Mouse (Mus musculus) erythroid progenitor cell, adult 5-6 weeks (primary cell): ENCODE measurements around the gene Socs3. TPM values are rescaled to one million over a fixed set of nuclear protein-coding genes. Genes with fewer than 3 reads are reported as not detected.

ENCODE experiments used
- ATAC-seq: replicated peaks from 2 replicates; pipeline ENCODE4 v1.8.0; 2016; ENCODE audit warnings: moderate number of reproducible peaks, mild to moderate bottlenecking, moderate TSS enrichment, inconsistent platforms; ENCODE audit not compliant: poor library complexity, low FRiP score, severe bottlenecking
- total RNA-seq, 2 experiments: library from RNA; stranded (forward) in 1 of 2; stranded (reverse) in 1 of 2; fragments of 150-400 nt in 1 of 2; fragments of 186-747, 209-891 nt in 1 of 2; gene quantifications; 2 replicates each; pipeline versions ENCODE4 v1.2.3 to v1.2.4; 2015 to 2017; ENCODE audit warnings: low replicate concordance in 2 of 2

Socs3 gene
- total RNA-seq, 2 experiments from 2014 or later, result 1.3 TPM; not detected in 1

- ATAC-seq, result no peak
These were observed 35.1 kb downstream of the Socs3 start for GRCm38 (mm10) chr11:117934576-117935368.

GRCm38 (mm10) chr11:117934168-117934567, 35.7 kb downstream of the Socs3 start:
- ATAC-seq, result no peak

- ATAC-seq, result no peak
These were observed 37.7 kb downstream of the Socs3 start for GRCm38 (mm10) chr11:117932195-117932594.

- ATAC-seq, result no peak
These were observed 38.3 kb downstream of the Socs3 start for GRCm38 (mm10) chr11:117931576-117931975.

- no peak for ATAC-seq
These were observed 39.0 kb downstream of the Socs3 start for GRCm38 (mm10) chr11:117930781-117931338.

GRCm38 (mm10) chr11:117925541-117925940, 44.3 kb downstream of the Socs3 start:
- ATAC-seq, result no peak

- ATAC-seq, result no peak
These were observed 45.4 kb downstream of the Socs3 start for GRCm38 (mm10) chr11:117924466-117924865.

- ATAC-seq, result no peak
These were observed 46.6 kb downstream of the Socs3 start for GRCm38 (mm10) chr11:117923279-117923678.

- ATAC-seq, result no peak
These were observed 50.6 kb downstream of the Socs3 start for GRCm38 (mm10) chr11:117919211-117919610.

- ATAC-seq, result no peak
These were observed 51.3 kb downstream of the Socs3 start for GRCm38 (mm10) chr11:117918541-117918940.

Other genes with a start within 250 kb of the Socs3 start
- 107 and 113 TPM in 2 replicates for gene Tmc8, start 188.0 kb downstream of the Socs3 start, total RNA-seq (2015; ENCODE audit: low replicate concordance)
- 60.6 and 72.4 TPM in 2 replicates for gene Tmc8, start 188.0 kb downstream of the Socs3 start, total RNA-seq (2017; ENCODE audit: low replicate concordance)
- gene Tmc6, start 187.8 kb downstream of the Socs3 start, total RNA-seq (2015; ENCODE audit: low replicate concordance), result 478 and 628 TPM in 2 replicates
- 151 and 353 TPM in 2 replicates for gene Tmc6, start 187.8 kb downstream of the Socs3 start, total RNA-seq (2017; ENCODE audit: low replicate concordance)
- gene 6030468B19Rik, start 172.4 kb downstream of the Socs3 start, total RNA-seq (2015; ENCODE audit: low replicate concordance), result 82.6 and 84.3 TPM in 2 replicates
- gene 6030468B19Rik, start 172.4 kb downstream of the Socs3 start, total RNA-seq (2017; ENCODE audit: low replicate concordance), result 23.8 and 25.8 TPM in 2 replicates
- gene Gm20708, start 160.4 kb downstream of the Socs3 start, total RNA-seq (2015; ENCODE audit: low replicate concordance), result 72.1 and 80.7 TPM in 2 replicates
- 3.4 and 18.5 TPM in 2 replicates for gene Gm20708, start 160.4 kb downstream of the Socs3 start, total RNA-seq (2017; ENCODE audit: low replicate concordance)
- 65.4 and 86.5 TPM in 2 replicates for gene Syngr2, start 160.4 kb downstream of the Socs3 start, total RNA-seq (2015; ENCODE audit: low replicate concordance)
- gene Syngr2, start 160.4 kb downstream of the Socs3 start, total RNA-seq (2017; ENCODE audit: low replicate concordance), result 35.0 and 41.8 TPM in 2 replicates
- gene Afmid, start 144.1 kb downstream of the Socs3 start, total RNA-seq (2015; ENCODE audit: low replicate concordance), result 38.6 and 38.9 TPM in 2 replicates
- 70.3 and 75.6 TPM in 2 replicates for gene Afmid, start 144.1 kb downstream of the Socs3 start, total RNA-seq (2017; ENCODE audit: low replicate concordance)
- gene Tk1, start 144.0 kb downstream of the Socs3 start, total RNA-seq (2015; ENCODE audit: low replicate concordance), result 462 and 532 TPM in 2 replicates
- gene Tk1, start 144.0 kb downstream of the Socs3 start, total RNA-seq (2017; ENCODE audit: low replicate concordance), result 549 and 716 TPM in 2 replicates
- gene Birc5, start 120.8 kb downstream of the Socs3 start, total RNA-seq (2015; ENCODE audit: low replicate concordance), result 782 and 936 TPM in 2 replicates
- 871 and 1,077 TPM in 2 replicates for gene Birc5, start 120.8 kb downstream of the Socs3 start, total RNA-seq (2017; ENCODE audit: low replicate concordance)
- gene Tmem235, start 109.3 kb downstream of the Socs3 start, total RNA-seq (2015; ENCODE audit: low replicate concordance), result not detected in 2 replicates
- gene Tmem235, start 109.3 kb downstream of the Socs3 start, total RNA-seq (2017; ENCODE audit: low replicate concordance), result 1.1 TPM in 1 of 2 replicates, not detected in the other
- gene Tha1, start 96.6 kb downstream of the Socs3 start, total RNA-seq (2015; ENCODE audit: low replicate concordance), result 0.42 TPM in 1 of 2 replicates, not detected in the other
- 1.8 and 3.3 TPM in 2 replicates for gene Tha1, start 96.6 kb downstream of the Socs3 start, total RNA-seq (2017; ENCODE audit: low replicate concordance)
- gene Pgs1, start 16.2 kb upstream of the Socs3 start, total RNA-seq (2015; ENCODE audit: low replicate concordance), result 10.1 and 13.3 TPM in 2 replicates
- 5.1 and 22.5 TPM in 2 replicates for gene Pgs1, start 16.2 kb upstream of the Socs3 start, total RNA-seq (2017; ENCODE audit: low replicate concordance)
- gene Dnah17, start 160.6 kb upstream of the Socs3 start, total RNA-seq (2015; ENCODE audit: low replicate concordance), result not detected in 2 replicates
- not detected in 2 replicates for gene Dnah17, start 160.6 kb upstream of the Socs3 start, total RNA-seq (2017; ENCODE audit: low replicate concordance)